Mouse (Mus musculus): ENCODE measurements around the gene Vsig2.

Vsig2 gene

GRCm38 (mm10) chr9:37530888-37531705 is 8.0 kb upstream of the Vsig2 start:
- no peak for DNase-seq (ENCODE audit: low read depth, low spot score)

GRCm38 (mm10) chr9:37536851-37537250 is 2.2 kb upstream of the Vsig2 start:
- DNase-seq (ENCODE audit: low read depth, low spot score): no peak

- DNase-seq (ENCODE audit: low read depth, low spot score): no peak
These were observed 1.3 kb upstream of the Vsig2 start for GRCm38 (mm10) chr9:37537658-37538250.

- DNase-seq (ENCODE audit: low read depth, low spot score): no peak
These were observed 1.2 kb downstream of the Vsig2 start for GRCm38 (mm10) chr9:37540226-37540625.

GRCm38 (mm10) chr9:37540701-37541575 is 1.9 kb downstream of the Vsig2 start:
- no peak for DNase-seq (ENCODE audit: low read depth, low spot score)

GRCm38 (mm10) chr9:37541851-37542642 is 3.0 kb downstream of the Vsig2 start:
- no peak for DNase-seq (ENCODE audit: low read depth, low spot score)

- no peak for DNase-seq (ENCODE audit: low read depth, low spot score)
These were observed 4.9 kb downstream of the Vsig2 start for GRCm38 (mm10) chr9:37543869-37544440.

- no peak for DNase-seq (ENCODE audit: low read depth, low spot score)
These were observed 5.6 kb downstream of the Vsig2 start for GRCm38 (mm10) chr9:37544447-37545165.

GRCm38 (mm10) chr9:37545166-37545610 is 6.1 kb downstream of the Vsig2 start:
- no peak for DNase-seq (ENCODE audit: low read depth, low spot score)

GRCm38 (mm10) chr9:37545847-37546452 is 6.9 kb downstream of the Vsig2 start:
- no peak for DNase-seq (ENCODE audit: low read depth, low spot score)

GRCm38 (mm10) chr9:37546889-37547288 is 7.8 kb downstream of the Vsig2 start:
- DNase-seq (ENCODE audit: low read depth, low spot score): no peak

GRCm38 (mm10) chr9:37550435-37550834 is 11.4 kb downstream of the Vsig2 start:
- DNase-seq (ENCODE audit: low read depth, low spot score): no peak

GRCm38 (mm10) chr9:37551751-37552531 is 12.9 kb downstream of the Vsig2 start:
- DNase-seq (ENCODE audit: low read depth, low spot score): no peak

- peak; percentile 75 for DNase-seq (ENCODE audit: low read depth, low spot score)
These were observed 13.7 kb downstream of the Vsig2 start, which contains the start of gene Nrgn for GRCm38 (mm10) chr9:37552536-37553293. Gene Nrgn (minus strand): TSS chr9:37552904.

GRCm38 (mm10) chr9:37554279-37554678 is 15.2 kb downstream of the Vsig2 start:
- no peak for DNase-seq (ENCODE audit: low read depth, low spot score)

- no peak for DNase-seq (ENCODE audit: low read depth, low spot score)
These were observed 16.0 kb downstream of the Vsig2 start, which contains the start of gene Siae for GRCm38 (mm10) chr9:37554838-37555748. Gene Siae (plus strand): TSS chr9:37555698.

- no peak for DNase-seq (ENCODE audit: low read depth, low spot score)
These were observed 17.3 kb downstream of the Vsig2 start for GRCm38 (mm10) chr9:37556366-37556765.
